Mouse (Mus musculus) kidney, embryonic 14.5 days (tissue): ENCODE data around the gene Olfr92. TPM values are rescaled to one million over a fixed set of nuclear protein-coding genes. Genes with fewer than 3 reads are reported as not detected.

Source experiments
- ATAC-seq: fragments of 200-750 bp; cut with Nextera tagmentation; 2 replicates; pipeline ENCODE4 v1.8.0; 2017; ENCODE audit warnings: moderate number of reproducible peaks, mild to moderate bottlenecking, moderate TSS enrichment, moderate library complexity; ENCODE audit not compliant: low FRiP score, low TSS enrichment
- H3K27ac ChIP-seq: fragments of 300-500 bp; sonication (generic); 2 replicates; pipeline ENCODE4 v1.5.1; 2014; ENCODE audit warnings: low read depth, mild to moderate bottlenecking, low read length, moderate library complexity, mixed read lengths
- H3K27me3 ChIP-seq: fragments of 300-500 bp; sonication (generic); 2 replicates; pipeline ENCODE4 v1.6.1; 2014; ENCODE audit warnings: mild to moderate bottlenecking, low read length; ENCODE audit not compliant: control insufficient read depth, insufficient read depth
- H3K36me3 ChIP-seq: fragments of 300-500 bp; sonication (generic); 2 replicates; pipeline ENCODE4 v1.6.1; 2014; ENCODE audit warnings: low read length, mixed read lengths; ENCODE audit not compliant: control insufficient read depth, insufficient read depth
- H3K4me1 ChIP-seq: fragments of 300-500 bp; sonication (generic); 2 replicates; pipeline ENCODE4 v1.6.1; 2014; ENCODE audit warnings: low read length, mixed read lengths; ENCODE audit not compliant: control insufficient read depth, insufficient read depth
- H3K4me2 ChIP-seq: fragments of 300-500 bp; sonication (generic); replicated peaks from 2 replicates; pipeline ENCODE4 v1.6.1; 2014; ENCODE audit warnings: low read depth, mild to moderate bottlenecking, low read length
- H3K4me3 ChIP-seq: fragments of 300-500 bp; sonication (generic); 2 replicates; pipeline ENCODE4 v1.5.1; 2014; ENCODE audit warnings: mild to moderate bottlenecking, low read length
- H3K9ac ChIP-seq: fragments of 300-500 bp; sonication (generic); 2 replicates; pipeline ENCODE4 v1.6.1; 2014; ENCODE audit warnings: low read depth, mild to moderate bottlenecking, low read length, moderate library complexity
- H3K9me3 ChIP-seq: fragments of 300-500 bp; sonication (generic); 2 replicates; pipeline ENCODE4 v1.6.1; 2016; ENCODE audit warnings: low read length; ENCODE audit not compliant: control insufficient read depth
- WGBS: fragments of 180-500 bp; shearing (Covaris S2); extraction: QIAGEN DNeasy Blood & Tissue Kit; methylation state at CpG from one replicate; pipeline ENCODE4 v1.1.7; 2014; 5-methylcytosine and 5-hydroxymethylcytosine counted together
- polyA plus RNA-seq: library from polyadenylated mRNA; unstranded; fragments of >200 nt; fragmentation: Nextera tagmentation; extraction: Ambion mirVana; gene quantifications from 2 replicates; pipeline ENCODE4 v1.2.1, GENCODE M21; 2014

The Olfr92 gene
- polyA plus RNA-seq, 1 experiment from 2014 or later, result not detected

DNA sequence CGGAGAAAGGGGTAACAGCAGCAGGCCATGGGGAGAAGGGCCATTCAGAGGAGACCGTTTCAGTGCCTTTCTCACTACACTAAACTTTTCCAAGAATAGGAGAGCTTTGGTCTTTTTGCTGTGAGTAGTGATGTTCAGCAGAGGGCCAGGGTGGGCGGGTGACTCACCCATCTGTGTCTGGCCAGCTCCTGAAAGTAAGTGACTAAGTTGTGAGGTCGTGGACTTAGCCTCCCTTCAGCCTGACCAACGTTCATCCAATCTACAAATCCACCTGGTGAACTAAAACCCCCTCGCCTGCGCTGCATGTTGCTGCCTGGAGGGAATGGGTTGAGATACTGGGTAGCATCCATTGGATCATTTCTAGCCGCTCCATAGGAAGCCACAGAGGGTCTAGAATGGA lies 49.8 kb downstream of the Olfr92 start:
- H3K36me3 ChIP-seq, result peaks cover 83% of the 10 kb centered on the region
- no peak overlapping the region for H3K4me3 ChIP-seq
- H3K9me3 ChIP-seq, result no peaks in the 10 kb centered on the region
- no peak for ATAC-seq
- no peaks in the 10 kb centered on the region for H3K27me3 ChIP-seq
- no peak overlapping the region for H3K4me2 ChIP-seq
- no peak overlapping the region for H3K9ac ChIP-seq
- no peaks in the 10 kb centered on the region for H3K4me1 ChIP-seq
- 92% methylated on average over 8 of the region's 8 CpGs for WGBS
- H3K27ac ChIP-seq, result no peak overlapping the region

- Histone ChIP-seq H3K4me3 (no peak overlapping the region), H3K4me1 (no peaks in the 10 kb centered on the region), H3K27me3 (no peaks in the 10 kb centered on the region), H3K27ac (no peak overlapping the region), H3K4me2 (no peak overlapping the region), H3K9ac (no peak overlapping the region), H3K9me3 (no peaks in the 10 kb centered on the region), H3K36me3 (peaks cover 87% of the 10 kb centered on the region)
- no peak for ATAC-seq
- 90% methylated on average over 1 of the region's 1 CpGs for WGBS
Observed at GRCm38 (mm10) chr17:37067861-37068260, 52.0 kb downstream of the Olfr92 start.

DNA sequence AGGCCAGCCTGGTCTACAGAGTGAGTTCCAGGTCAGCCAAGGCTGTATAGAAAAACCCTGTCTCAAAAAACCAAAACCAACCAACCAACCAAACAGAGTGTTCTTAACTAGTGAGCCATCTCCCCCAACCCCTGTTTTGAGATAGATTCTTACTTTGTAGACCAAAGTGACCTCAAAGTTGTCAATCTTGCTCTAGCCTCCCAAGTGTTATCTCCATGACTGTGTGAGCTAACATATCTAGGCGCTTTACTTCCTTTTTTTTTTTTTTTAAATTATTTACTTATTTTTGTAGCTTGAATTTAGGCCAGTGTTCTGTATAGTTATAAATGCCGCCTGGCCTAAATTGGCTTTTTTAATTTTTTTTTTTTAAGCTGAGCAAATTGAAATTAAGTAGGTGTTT lies 53.9 kb downstream of the Olfr92 start:
- Histone ChIP-seq H3K9me3 (no peaks in the 10 kb centered on the region), H3K4me1 (no peaks in the 10 kb centered on the region), H3K27ac (no peak overlapping the region), H3K4me3 (no peak overlapping the region), H3K36me3 (peaks cover 91% of the 10 kb centered on the region), H3K9ac (no peak overlapping the region), H3K4me2 (no peak overlapping the region), H3K27me3 (no peaks in the 10 kb centered on the region)
- ATAC-seq, result no peak
- 96% methylated on average over 2 of the region's 2 CpGs for WGBS

DNA sequence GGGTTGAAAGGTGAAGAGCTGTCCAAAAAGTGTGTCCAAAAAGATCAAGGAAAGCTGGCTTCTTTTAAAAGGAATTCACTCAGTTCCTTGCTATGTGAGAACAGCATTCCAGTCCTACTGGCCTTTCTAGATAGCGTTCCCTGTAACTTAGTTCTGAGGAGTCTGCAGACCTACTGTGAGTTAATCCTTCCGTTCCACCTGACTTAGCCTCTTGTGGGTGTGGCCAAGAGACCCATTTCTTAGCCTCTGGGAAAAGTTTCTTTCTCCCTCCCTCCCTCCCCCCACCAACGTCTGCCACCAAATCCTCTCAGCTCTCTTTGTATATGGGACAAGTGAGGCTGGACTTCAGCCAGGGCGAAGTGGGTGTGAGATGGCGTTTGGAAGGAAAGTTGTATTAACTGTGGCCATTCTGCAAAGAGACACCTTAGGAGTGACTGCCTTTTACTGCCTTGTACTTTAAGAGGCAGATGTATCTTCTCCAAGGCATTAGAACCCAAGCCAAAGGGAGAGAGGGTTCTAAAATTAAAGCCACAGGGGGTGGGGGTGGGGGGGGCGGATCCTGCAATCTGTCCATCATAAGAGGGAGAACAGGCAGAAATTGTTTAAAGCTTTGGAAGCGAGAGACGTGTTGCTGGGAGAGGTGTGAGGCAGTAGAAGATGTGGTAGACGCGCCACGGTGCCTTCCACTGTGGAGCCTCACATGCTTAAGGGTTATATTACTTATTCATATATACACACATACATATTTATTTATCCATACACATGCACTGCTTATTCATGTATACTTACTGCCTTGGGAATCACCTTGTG lies 56.0 kb downstream of the Olfr92 start:
- no peaks in the 10 kb centered on the region for H3K9me3 ChIP-seq
- H3K4me3 ChIP-seq, result no peak overlapping the region
- H3K9ac ChIP-seq, result no peak overlapping the region
- WGBS, result 93% methylated on average over 11 of the region's 11 CpGs
- H3K27me3 ChIP-seq, result no peaks in the 10 kb centered on the region
- H3K36me3 ChIP-seq, result peaks cover 90% of the 10 kb centered on the region
- H3K4me2 ChIP-seq, result no peak overlapping the region
- H3K4me1 ChIP-seq, result no peaks in the 10 kb centered on the region
- no peak overlapping the region for H3K27ac ChIP-seq
- no peak for ATAC-seq

DNA sequence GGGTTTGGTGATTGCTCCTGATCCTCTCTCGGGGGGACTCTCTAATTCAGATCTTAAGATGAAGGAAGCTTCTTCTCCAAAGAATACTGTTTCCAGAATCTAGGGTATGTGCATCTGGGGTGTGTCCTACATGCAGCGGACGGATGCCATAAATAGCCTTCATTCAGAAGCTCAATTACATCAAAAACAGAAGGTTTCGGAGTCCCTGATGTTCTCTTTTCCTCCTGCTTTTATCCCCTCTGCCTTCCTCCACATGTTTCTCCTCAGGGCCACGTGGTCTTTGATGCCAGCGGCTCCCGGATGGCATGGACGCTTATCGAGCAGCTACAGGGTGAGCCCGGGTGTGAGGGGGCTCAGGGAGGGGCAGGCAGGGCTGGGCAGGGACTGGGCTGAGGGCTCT lies 56.8 kb downstream of the Olfr92 start:
- H3K27ac ChIP-seq, result no peak overlapping the region
- no peak overlapping the region for H3K9ac ChIP-seq
- H3K9me3 ChIP-seq, result no peaks in the 10 kb centered on the region
- ATAC-seq, result no peak
- no peaks in the 10 kb centered on the region for H3K27me3 ChIP-seq
- WGBS, result 80% methylated on average over 10 of the region's 10 CpGs
- no peak overlapping the region for H3K4me3 ChIP-seq
- no peaks in the 10 kb centered on the region for H3K4me1 ChIP-seq
- peaks cover 84% of the 10 kb centered on the region for H3K36me3 ChIP-seq
- no peak overlapping the region for H3K4me2 ChIP-seq

- no peaks in the 10 kb centered on the region for H3K9me3 ChIP-seq
- peaks cover 75% of the 10 kb centered on the region for H3K36me3 ChIP-seq
- WGBS, result 91% methylated on average over 10 of the region's 10 CpGs
- no peak overlapping the region for H3K27ac ChIP-seq
- H3K4me1 ChIP-seq, result no peaks in the 10 kb centered on the region
- H3K27me3 ChIP-seq, result no peaks in the 10 kb centered on the region
- ATAC-seq, result no peak
- no peak overlapping the region for H3K4me3 ChIP-seq
- no peak overlapping the region for H3K9ac ChIP-seq
- no peak overlapping the region for H3K4me2 ChIP-seq
Observed at GRCm38 (mm10) chr17:37062101-37062641, 57.7 kb downstream of the Olfr92 start.

DNA sequence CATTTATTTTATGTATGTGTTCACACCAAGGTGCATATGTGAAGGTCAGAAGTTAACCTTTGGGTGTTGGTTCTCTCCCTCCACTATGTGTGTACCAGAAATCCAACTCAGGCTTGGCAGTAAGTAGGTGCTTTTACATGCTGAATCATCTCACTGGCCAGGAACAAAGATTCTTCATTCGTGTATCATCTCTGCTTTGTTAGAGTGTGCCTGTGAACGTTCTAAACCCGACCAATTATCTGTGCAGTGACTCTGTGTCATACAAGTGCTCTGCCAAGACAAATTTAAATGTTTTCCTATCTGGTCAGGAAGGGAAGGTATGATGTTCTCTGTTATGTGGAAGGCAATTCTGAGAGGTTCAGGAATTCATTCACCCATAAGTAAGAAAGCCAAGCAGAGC lies 58.5 kb downstream of the Olfr92 start:
- no peak overlapping the region for H3K27ac ChIP-seq
- no peaks in the 10 kb centered on the region for H3K9me3 ChIP-seq
- no peaks in the 10 kb centered on the region for H3K4me1 ChIP-seq
- no peak overlapping the region for H3K9ac ChIP-seq
- no peak overlapping the region for H3K4me2 ChIP-seq
- H3K36me3 ChIP-seq, result peaks cover 75% of the 10 kb centered on the region
- no peaks in the 10 kb centered on the region for H3K27me3 ChIP-seq
- no peak overlapping the region for H3K4me3 ChIP-seq
- 92% methylated on average over 3 of the region's 3 CpGs for WGBS
- ATAC-seq, result no peak

Other genes starting within 250 kb of the Olfr92 start
- gene Trim40, start 230.0 kb downstream of the Olfr92 start, polyA plus RNA-seq, result not detected in 2 replicates
- not detected in 2 replicates for gene Trim31, start 222.0 kb downstream of the Olfr92 start, polyA plus RNA-seq
- 0.22 and 0.37 TPM in 2 replicates for gene Rnf39, start 177.2 kb downstream of the Olfr92 start, polyA plus RNA-seq
- 125 and 163 TPM in 2 replicates for gene Ppp1r11, start 168.3 kb downstream of the Olfr92 start, polyA plus RNA-seq
- gene Znrd1, start 161.5 kb downstream of the Olfr92 start, polyA plus RNA-seq, result 97.6 and 130 TPM in 2 replicates
- gene Znrd1as, start 161.5 kb downstream of the Olfr92 start, polyA plus RNA-seq, result 6.6 and 10.3 TPM in 2 replicates
- gene 2410137M14Rik, start 138.9 kb downstream of the Olfr92 start, polyA plus RNA-seq, result not detected in 2 replicates
- gene H2-M5, start 130.6 kb downstream of the Olfr92 start, polyA plus RNA-seq, result 0.16 and 0.39 TPM in 2 replicates
- 44.6 and 67.5 TPM in 2 replicates for gene Zfp57, start 118.9 kb downstream of the Olfr92 start, polyA plus RNA-seq
- gene Mog, start 96.7 kb downstream of the Olfr92 start, polyA plus RNA-seq, result 0.12 and 0.14 TPM in 2 replicates
- gene Gabbr1, start 74.1 kb downstream of the Olfr92 start, polyA plus RNA-seq, result 8.1 and 11.6 TPM in 2 replicates
- not detected in 2 replicates for gene Olfr90, start 31.6 kb downstream of the Olfr92 start, polyA plus RNA-seq
- not detected in 2 replicates for gene Olfr91, start 21.8 kb downstream of the Olfr92 start, polyA plus RNA-seq
- not detected in 2 replicates for gene Olfr93, start 41.4 kb upstream of the Olfr92 start, polyA plus RNA-seq
- gene Ubd, start 73.8 kb upstream of the Olfr92 start, polyA plus RNA-seq, result not detected in 2 replicates
- gene Olfr94, start 80.9 kb upstream of the Olfr92 start, polyA plus RNA-seq, result not detected in 2 replicates
- gene Olfr95, start 93.0 kb upstream of the Olfr92 start, polyA plus RNA-seq, result not detected in 2 replicates
- gene Olfr96, start 100.1 kb upstream of the Olfr92 start, polyA plus RNA-seq, result not detected in 2 replicates
- not detected in 2 replicates for gene Olfr97, start 117.2 kb upstream of the Olfr92 start, polyA plus RNA-seq
- gene Olfr98, start 143.7 kb upstream of the Olfr92 start, polyA plus RNA-seq, result not detected in 2 replicates
- gene H2-M3, start 150.1 kb upstream of the Olfr92 start, polyA plus RNA-seq, result 1.1 and 1.3 TPM in 2 replicates
- not detected in 2 replicates for gene Olfr99, start 163.4 kb upstream of the Olfr92 start, polyA plus RNA-seq
- gene Olfr101, start 184.2 kb upstream of the Olfr92 start, polyA plus RNA-seq, result not detected in 2 replicates
- gene Olfr102, start 197.0 kb upstream of the Olfr92 start, polyA plus RNA-seq, result not detected in 2 replicates
- gene Olfr103, start 219.6 kb upstream of the Olfr92 start, polyA plus RNA-seq, result not detected in 2 replicates
- gene Olfr104-ps, start 239.5 kb upstream of the Olfr92 start, polyA plus RNA-seq, result not detected in 2 replicates